Mouse (Mus musculus) retina, postnatal 7 days (tissue): ENCODE results near the gene Itpr2.
A peak's percentile ranks its signal among the peaks of the same experiment; 100 is the strongest.

ENCODE experiments used
- DNase-seq: peaks from one replicate; pipeline ENCODE4 v3.0.0-alpha.2; 2012; ENCODE audit warnings: low read depth, low spot score

The Itpr2 gene

DNA sequence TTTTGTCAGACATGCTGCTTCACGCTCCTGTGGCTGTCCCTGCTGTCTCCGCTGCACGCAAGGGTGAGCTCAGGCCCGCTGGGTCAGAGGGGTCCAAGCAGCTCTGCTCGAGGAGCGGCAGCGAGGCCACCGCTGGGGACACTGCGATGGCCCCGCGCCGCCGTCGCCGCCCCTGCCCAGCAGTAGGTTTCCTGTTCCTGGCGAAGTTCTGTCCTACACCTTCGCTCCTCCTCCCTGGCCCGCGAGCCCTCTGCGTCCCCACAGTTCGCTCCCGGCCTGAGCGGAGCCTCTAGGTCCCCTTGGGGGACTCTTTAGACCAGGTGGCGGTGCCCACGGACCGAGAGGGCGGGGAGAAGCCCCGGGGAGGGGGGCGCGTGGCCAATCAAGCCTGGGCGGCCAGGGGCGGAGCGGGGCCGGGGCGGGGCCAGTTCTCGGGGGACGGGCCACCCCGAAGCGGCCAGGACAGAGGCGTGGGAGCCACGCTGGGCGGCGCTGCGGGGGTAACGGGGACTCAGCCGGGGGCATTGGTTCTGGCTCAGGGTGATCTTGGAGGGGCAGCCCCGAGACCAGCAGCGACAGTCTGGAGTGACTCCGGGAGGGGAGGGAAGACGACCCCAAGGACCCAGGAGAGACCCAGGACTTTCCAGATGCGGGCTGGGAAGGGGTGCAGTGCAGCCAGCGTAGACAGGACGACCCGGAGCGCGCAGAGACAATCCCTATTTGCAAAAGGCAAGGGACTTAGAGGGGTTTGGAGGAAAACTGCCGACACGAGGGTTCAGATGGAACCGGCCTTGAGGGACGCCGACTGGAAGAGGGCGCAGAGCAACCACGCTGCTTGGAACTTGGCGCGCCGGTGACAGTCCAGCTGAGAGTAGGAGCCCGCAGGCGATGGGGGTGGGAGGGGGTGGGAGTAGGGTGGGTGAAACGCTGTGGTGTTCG lies at the start of gene Itpr2:
Gene Itpr2, minus strand, starts transcription at position 358 of the 939 bp plus-strand sequence.
- peak; percentile 46 for DNase-seq

DNA sequence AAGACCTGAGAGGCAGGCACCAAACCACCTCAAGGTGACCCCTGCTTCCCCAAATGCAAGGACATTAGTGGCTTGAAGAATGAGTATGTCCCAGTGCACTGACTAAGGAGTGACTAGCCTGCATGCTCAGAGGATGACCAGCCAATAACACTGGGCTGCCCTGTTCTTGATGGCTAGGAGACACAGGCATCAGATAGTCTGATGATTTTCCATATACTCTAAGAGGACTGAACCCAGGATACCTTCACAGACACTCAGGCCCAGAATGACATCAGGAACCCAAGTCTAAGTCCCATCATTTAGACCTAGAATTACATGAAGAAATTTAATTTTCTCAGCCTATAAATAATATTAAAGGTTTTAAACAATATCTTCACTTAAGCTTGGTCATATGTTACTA lies 49.3 kb upstream of the Itpr2 start:
- DNase-seq = no peak

DNA sequence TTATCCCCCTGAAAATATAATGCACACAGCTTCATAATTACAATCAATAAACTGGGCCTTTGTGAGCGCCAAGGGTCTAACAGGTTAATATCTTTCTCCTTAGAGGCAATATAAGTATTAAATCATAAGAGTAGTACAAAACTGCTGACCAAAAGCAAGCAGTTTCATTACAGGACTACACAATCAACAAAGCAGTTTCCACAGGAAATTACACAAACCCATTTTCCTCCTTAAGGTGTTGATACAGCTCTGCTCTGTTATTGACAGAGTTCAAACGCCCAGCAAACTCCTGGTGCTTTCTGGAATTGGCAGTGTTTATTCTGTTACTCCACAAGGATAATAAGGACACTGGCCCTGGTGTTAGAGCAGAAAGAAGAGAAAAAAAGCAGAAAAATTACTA lies 48.4 kb upstream of the Itpr2 start:
- no peak for DNase-seq

DNA sequence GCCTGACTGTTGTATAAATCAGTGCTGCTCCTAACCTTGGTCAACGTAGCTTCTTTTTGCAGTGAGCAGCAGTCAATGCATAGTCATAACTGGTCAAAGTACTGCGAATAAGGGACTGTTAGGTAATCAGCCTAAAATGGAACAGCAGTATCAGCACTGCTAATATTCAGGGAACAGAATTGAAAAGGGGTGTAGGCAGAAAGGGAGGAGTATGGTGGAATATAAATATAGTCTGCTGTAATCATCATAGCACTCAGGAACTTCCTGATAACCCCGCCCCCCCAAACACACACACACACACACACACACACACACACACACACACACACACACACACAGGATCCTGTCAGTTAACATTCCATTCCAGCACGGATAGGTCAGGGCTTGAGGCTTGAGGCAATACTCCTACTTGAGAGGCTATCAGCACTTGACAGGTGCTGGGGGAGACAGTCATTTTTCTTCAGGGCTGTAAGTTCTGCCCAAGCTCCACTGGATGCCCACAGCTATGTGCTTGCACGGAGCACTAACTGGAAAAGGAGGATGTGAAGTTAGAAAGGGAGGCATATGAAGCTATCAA lies 43.4 kb upstream of the Itpr2 start:
- no peak for DNase-seq

DNA sequence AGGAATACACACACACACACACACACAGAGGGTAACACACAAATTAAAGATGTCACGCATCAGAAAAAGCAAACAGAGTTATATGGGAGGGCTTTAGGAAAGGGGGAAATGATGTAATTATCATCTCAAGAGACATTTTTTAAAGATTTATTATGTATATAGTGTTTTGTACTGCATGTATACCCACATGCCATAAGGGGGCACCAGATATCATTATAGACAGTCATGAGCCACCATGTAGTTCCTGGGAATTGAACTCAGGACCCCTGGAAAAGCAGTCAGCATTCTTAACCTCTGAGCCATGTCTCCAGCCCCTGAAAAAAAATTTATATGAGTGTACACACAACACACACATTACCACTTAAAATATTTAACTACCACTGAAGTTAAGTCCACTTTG lies 42.6 kb upstream of the Itpr2 start:
- no peak for DNase-seq

GRCm38 (mm10) chr6:146540386-146540785 lies 38.4 kb upstream of the Itpr2 start:
- no peak for DNase-seq

DNA sequence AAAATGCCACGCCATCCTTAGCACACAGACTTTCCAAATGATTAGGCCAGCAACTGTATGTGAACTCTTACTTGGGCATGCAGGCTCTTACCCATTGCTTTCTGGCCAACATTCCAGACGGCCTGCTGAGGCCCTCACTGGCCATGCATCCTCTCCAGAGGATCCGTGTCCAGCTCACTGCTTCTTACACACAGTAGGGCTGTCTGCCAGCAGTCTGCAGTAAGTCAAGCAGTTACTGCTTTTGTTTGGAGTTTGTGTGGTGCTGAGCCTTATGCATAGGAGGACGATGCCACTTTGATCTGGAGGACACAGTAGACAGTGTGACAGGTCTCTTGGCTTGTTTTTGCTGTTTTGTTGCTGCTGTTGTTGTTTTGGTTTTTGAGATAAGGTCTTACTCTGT lies 36.6 kb upstream of the Itpr2 start:
- DNase-seq = no peak

- DNase-seq = no peak
These were observed 36.0 kb upstream of the Itpr2 start for GRCm38 (mm10) chr6:146538071-146538470.

GRCm38 (mm10) chr6:146537111-146537510 lies 35.1 kb upstream of the Itpr2 start:
- no peak for DNase-seq

GRCm38 (mm10) chr6:146535501-146535900 lies 33.5 kb upstream of the Itpr2 start:
- no peak for DNase-seq

DNA sequence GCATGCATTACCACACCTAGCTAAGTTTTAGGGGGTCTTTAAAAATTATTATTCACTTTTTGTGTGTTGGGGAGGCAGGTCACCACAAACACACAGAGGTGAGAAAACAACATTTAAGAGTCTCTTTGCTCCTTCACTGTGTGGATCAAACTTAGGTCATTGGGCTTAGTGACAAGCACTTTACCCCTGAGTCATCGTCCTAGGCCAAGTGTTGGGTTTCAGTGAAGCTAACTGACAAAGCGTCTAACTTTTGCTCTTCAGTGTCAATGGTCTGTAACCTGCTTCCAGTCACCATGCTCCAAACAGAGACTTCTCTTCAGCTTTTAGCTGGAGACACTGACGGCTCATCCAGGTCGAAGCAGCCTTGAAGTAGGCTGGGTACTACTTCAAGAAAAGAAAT lies 31.1 kb upstream of the Itpr2 start:
- no peak for DNase-seq

DNA sequence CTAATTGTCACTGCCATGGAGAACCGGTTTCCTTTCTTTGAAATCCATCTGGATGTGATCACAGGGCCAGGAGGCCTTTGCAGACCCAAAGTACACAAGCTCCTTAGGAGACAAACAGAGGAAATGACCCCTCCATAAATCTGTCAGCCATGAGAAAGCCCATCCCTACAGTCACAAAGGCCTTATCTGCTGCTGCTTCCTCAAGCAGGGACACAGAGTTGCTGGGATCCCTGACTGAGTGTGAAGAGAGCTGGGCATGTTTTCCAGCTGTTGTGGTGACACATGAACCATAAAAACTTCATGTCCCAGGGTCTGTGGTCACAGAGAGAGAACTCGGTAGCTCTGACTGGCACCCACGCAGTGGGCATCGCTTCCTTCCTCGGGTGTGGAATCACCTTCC lies 28.7 kb upstream of the Itpr2 start:
- DNase-seq = no peak

- DNase-seq = no peak
These were observed 28.3 kb upstream of the Itpr2 start for GRCm38 (mm10) chr6:146530363-146530762.

GRCm38 (mm10) chr6:146527537-146527936 lies 25.5 kb upstream of the Itpr2 start:
- no peak for DNase-seq

GRCm38 (mm10) chr6:146525500-146525899 lies 23.5 kb upstream of the Itpr2 start:
- DNase-seq = no peak

- no peak for DNase-seq
These were observed 19.6 kb upstream of the Itpr2 start for GRCm38 (mm10) chr6:146521456-146522245.

DNA sequence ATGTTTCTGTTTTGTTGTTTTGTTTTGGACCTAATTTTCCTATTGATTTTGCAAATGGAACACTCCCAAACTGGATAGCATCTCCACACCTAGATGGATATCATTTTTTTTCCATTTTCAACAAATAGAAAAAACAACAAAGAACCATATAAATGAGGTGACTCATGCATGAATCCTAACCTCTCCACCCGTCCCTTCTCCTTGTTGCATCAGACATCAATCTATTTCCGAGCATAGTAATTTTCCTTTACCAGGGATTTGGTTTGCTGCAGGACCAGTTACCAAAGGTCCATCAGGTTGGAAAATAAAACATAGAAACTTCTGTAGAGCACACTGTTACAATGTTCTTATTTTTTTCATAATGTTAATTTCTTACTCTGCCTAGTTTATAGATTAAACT lies 17.0 kb upstream of the Itpr2 start:
- DNase-seq = no peak

DNA sequence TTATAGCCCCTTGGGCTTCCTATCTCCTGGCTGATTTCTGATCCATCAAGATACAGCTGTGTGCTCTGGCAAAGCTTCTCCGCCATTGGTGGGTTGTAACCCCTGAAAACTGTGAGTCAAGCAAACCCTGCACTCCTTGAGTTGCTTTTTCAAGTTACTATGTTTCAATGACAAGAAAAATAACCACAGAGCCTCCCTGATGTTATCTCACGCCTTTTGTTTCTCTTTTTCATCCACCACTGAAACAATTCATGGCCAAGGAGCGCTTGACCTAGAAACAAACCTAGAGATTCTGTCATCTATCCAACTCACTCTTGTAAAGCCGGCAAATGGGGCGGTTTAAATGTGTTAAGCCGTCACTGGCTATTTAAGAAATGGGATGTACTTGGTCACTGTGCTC lies 13.9 kb upstream of the Itpr2 start:
- no peak for DNase-seq

DNA sequence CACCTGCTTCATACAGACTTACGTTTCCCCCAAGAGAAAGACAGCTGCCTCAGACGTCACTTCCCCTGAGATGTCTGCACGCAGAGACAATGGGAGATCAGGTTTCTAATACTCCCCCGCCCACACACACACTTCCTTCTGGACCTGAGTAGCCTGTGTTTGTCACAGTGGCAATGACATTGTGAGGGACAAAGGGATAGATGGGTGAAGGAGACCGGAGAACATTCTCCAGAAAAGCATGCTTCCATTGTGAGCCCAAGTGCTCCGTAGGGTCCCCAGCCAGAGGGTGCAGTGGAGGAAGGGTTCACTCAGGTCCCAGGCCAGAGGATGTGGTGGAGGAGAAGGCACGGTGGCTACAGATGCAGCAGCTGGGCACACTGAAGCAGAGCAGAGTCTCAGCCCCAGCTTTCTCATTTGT lies 12.5 kb upstream of the Itpr2 start:
- no peak for DNase-seq

- no peak for DNase-seq
These were observed 11.9 kb upstream of the Itpr2 start for GRCm38 (mm10) chr6:146513899-146514298.

GRCm38 (mm10) chr6:146513384-146513783 lies 11.4 kb upstream of the Itpr2 start:
- no peak for DNase-seq

DNA sequence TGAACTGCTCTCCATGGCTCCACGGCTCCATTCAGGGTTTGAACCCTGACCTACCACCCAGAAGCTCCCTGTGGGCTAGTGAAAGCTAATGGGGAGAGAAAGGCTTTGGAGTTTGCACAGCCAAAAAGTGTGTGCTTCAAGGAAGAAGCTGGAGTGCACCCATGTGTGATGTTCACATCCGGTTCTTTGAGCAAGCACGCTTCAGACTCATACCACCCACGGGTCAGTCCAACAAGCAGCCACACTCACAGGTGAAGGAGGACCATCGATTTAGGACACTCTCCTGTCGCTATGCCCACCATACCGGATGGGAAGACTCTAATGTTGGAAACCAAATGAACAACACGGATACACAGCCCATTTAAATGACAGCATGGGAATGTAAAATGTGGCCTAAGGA lies 9.5 kb upstream of the Itpr2 start:
- DNase-seq = no peak
